Mouse (Mus musculus) forebrain, embryonic 14.5 days (tissue): Measurements from ENCODE around the gene Nfatc2. TPM values are rescaled to one million over a fixed set of nuclear protein-coding genes. Genes with fewer than 3 reads are reported as not detected.

ENCODE experiments used
- ATAC-seq: fragments of 200-750 bp; cut with Nextera tagmentation; 2 replicates; pipeline ENCODE4 v1.8.0; 2017; ENCODE audit warnings: mild to moderate bottlenecking, moderate library complexity
- DNase-seq: peaks from one replicate; pipeline ENCODE4 v3.0.0-alpha.2; 2015; ENCODE audit warnings: low spot score
- H3K27ac ChIP-seq: fragments of 300-500 bp; sonication (generic); 2 replicates; pipeline ENCODE4 v1.5.1; 2014; ENCODE audit warnings: low read depth, mild to moderate bottlenecking, control low read depth, low read length, moderate library complexity
- H3K27me3 ChIP-seq: fragments of 300-500 bp; sonication (generic); replicated peaks from 2 replicates; pipeline ENCODE4 v1.6.1; 2014; ENCODE audit warnings: low read length, control low read depth, mixed read lengths; ENCODE audit not compliant: control insufficient read depth, insufficient read depth
- H3K36me3 ChIP-seq: fragments of 300-500 bp; sonication (generic); 2 replicates; pipeline ENCODE4 v1.6.1; 2014; ENCODE audit warnings: low read length, control low read depth; ENCODE audit not compliant: control insufficient read depth, insufficient read depth
- H3K4me1 ChIP-seq: fragments of 300-500 bp; sonication (generic); 2 replicates; pipeline ENCODE4 v1.6.1; 2014; ENCODE audit warnings: antibody characterized with exemption, low read length, control low read depth; ENCODE audit not compliant: control insufficient read depth, insufficient read depth
- H3K4me2 ChIP-seq: fragments of 300-500 bp; sonication (generic); 2 replicates; pipeline ENCODE4 v1.6.1; 2014; ENCODE audit warnings: mild to moderate bottlenecking, control low read depth, low read length
- H3K4me3 ChIP-seq: fragments of 300-500 bp; sonication (generic); 2 replicates; pipeline ENCODE4 v1.5.1; 2014; ENCODE audit warnings: low read depth, low read length, control low read depth
- H3K9ac ChIP-seq: fragments of 300-500 bp; sonication (generic); 2 replicates; pipeline ENCODE4 v1.6.1; 2014; ENCODE audit warnings: mild to moderate bottlenecking, low read length, control low read depth, moderate library complexity
- H3K9me3 ChIP-seq: fragments of 300-500 bp; sonication (generic); replicated peaks from 2 replicates; pipeline ENCODE4 v1.6.1; 2016; ENCODE audit warnings: low read length, control low read depth, mixed read lengths; ENCODE audit not compliant: control insufficient read depth
- WGBS: fragments of 180-500 bp; shearing (Covaris S2); extraction: QIAGEN DNeasy Blood & Tissue Kit; methylation state at CpG from one replicate; pipeline ENCODE4 v1.1.7; 2014; 5-methylcytosine and 5-hydroxymethylcytosine counted together
- polyA plus RNA-seq: library from polyadenylated mRNA; unstranded; fragments of >200 nt; fragmentation: Nextera tagmentation; extraction: Ambion mirVana; gene quantifications from 2 replicates; pipeline ENCODE4 v1.2.1, GENCODE M21; 2014

The Nfatc2 gene
- polyA plus RNA-seq, 1 experiment from 2014 or later, result 1.2 TPM

DNA sequence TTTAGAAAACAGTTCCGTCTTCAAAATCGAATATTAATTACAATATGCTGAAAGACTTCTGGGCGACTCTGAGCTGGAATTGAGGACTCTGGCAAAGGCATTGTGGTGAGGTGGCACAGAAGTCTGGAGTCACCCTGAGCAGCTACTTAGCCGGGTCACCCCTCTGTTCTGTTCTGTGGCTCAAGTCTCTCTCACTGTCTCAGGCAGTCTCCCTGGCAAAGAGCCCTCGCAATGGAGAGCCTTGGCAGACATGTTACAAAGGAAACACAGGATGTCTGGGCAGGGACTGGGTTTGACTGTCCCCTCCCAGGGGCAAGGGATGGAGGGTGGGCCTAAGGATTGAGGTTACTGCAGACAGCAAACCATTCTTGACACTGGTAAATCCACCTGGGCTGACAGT, 135.8 kb downstream of the Nfatc2 start:
- 69% methylated on average over 5 of the region's 5 CpGs for WGBS
- no peaks in the 10 kb centered on the region for H3K9me3 ChIP-seq
- no peak for DNase-seq

DNA sequence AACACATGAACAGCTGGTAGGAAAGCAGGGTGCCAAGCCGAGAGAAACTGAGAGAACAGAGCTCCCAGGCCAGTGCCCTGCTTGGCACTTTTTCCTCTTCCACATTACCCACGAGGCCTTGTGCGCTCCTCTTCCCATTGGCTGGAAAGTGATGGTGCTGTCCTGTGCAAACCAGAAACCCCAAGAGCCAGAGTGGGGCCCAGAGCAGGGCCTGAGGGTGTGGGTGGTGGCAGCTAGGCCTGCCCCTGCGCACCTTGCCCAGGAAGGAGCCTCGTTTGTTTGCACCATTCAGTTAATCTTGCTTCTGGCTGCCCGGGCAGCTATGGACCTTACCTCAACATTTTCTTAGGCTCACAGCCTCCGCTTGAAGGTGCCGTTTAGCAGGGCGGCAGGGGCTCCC, 139.6 kb downstream of the Nfatc2 start:
- ATAC-seq (no peak), DNase-seq (no peak)
- no peaks in the 10 kb centered on the region for H3K9me3 ChIP-seq
- no peak overlapping the region for H3K4me3 ChIP-seq
- H3K4me2 ChIP-seq, result no peak overlapping the region
- WGBS, result 75% methylated on average over 9 of the region's 9 CpGs
- H3K9ac ChIP-seq, result no peak overlapping the region
- H3K27me3 ChIP-seq, result no peaks in the 10 kb centered on the region
- no peaks in the 10 kb centered on the region for H3K36me3 ChIP-seq
- H3K27ac ChIP-seq, result no peak overlapping the region
- no peaks in the 10 kb centered on the region for H3K4me1 ChIP-seq

More for the DNA sequence above, 135.8 kb downstream of the Nfatc2 start:
- H3K36me3 ChIP-seq, result no peaks in the 10 kb centered on the region
- no peak overlapping the region for H3K4me2 ChIP-seq
- no peak for ATAC-seq
- H3K27me3 ChIP-seq, result no peaks in the 10 kb centered on the region
- H3K4me3 ChIP-seq, result no peak overlapping the region
- H3K4me1 ChIP-seq, result no peaks in the 10 kb centered on the region; the same call in 1 of the 2 replicates
- no peak overlapping the region for H3K9ac ChIP-seq
- H3K27ac ChIP-seq, result no peak overlapping the region

DNA sequence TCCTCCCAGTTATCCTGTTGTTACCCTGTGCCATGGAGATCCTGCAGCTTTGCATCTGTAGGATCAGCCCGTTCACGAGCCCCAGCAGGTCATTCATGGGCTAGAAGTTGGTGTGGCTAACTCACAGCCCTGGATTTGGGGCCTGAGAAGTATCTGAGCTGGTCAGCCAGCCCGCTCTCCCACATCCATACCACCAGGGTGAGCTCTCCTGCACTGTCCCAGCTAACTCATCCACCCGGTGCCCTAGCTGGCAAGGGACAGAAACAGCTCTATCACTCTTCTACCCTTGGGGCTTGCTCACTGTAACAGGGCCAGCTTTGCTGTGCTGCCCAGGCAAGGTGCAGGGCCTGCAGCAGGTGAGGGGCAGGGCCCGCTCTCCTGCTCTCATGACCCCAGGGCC, 141.8 kb downstream of the Nfatc2 start:
- DNase-seq, result no peak
- no peak overlapping the region for H3K4me3 ChIP-seq
- no peak for ATAC-seq
- no peaks in the 10 kb centered on the region for H3K27me3 ChIP-seq
- H3K4me1 ChIP-seq, result no peaks in the 10 kb centered on the region
- H3K36me3 ChIP-seq, result no peaks in the 10 kb centered on the region
- H3K9me3 ChIP-seq, result no peaks in the 10 kb centered on the region
- no peak overlapping the region for H3K4me2 ChIP-seq
- 64% methylated on average over 5 of the region's 5 CpGs for WGBS
- no peak overlapping the region for H3K9ac ChIP-seq
- no peak overlapping the region for H3K27ac ChIP-seq

DNA sequence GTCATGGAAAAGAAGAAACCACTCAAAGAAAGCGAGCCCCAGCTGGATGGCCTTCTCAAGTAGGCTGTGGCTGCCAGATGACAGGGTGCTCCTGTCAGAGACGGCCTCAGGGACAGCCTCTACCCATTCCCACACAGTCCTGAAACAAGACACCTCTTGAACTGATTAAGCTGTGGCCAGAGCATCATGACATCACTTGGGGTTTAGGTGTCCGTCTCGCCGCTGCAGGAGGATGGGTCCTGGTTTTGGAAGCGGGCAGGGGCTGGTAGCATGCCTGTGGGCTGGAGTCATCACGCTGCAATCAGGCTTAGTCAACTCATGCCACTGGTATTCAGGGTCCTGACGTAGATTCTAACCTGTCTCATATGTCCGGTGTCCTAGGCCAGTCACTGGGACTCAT, 142.9 kb downstream of the Nfatc2 start:
- DNase-seq (no peak), ATAC-seq (no peak)
- Histone ChIP-seq H3K9ac (no peak overlapping the region), H3K4me2 (no peak overlapping the region), H3K27me3 (no peaks in the 10 kb centered on the region), H3K36me3 (no peaks in the 10 kb centered on the region), H3K9me3 (no peaks in the 10 kb centered on the region), H3K27ac (no peak overlapping the region), H3K4me3 (no peak overlapping the region), H3K4me1 (no peaks in the 10 kb centered on the region)
- 88% methylated on average over 9 of the region's 9 CpGs for WGBS

DNA sequence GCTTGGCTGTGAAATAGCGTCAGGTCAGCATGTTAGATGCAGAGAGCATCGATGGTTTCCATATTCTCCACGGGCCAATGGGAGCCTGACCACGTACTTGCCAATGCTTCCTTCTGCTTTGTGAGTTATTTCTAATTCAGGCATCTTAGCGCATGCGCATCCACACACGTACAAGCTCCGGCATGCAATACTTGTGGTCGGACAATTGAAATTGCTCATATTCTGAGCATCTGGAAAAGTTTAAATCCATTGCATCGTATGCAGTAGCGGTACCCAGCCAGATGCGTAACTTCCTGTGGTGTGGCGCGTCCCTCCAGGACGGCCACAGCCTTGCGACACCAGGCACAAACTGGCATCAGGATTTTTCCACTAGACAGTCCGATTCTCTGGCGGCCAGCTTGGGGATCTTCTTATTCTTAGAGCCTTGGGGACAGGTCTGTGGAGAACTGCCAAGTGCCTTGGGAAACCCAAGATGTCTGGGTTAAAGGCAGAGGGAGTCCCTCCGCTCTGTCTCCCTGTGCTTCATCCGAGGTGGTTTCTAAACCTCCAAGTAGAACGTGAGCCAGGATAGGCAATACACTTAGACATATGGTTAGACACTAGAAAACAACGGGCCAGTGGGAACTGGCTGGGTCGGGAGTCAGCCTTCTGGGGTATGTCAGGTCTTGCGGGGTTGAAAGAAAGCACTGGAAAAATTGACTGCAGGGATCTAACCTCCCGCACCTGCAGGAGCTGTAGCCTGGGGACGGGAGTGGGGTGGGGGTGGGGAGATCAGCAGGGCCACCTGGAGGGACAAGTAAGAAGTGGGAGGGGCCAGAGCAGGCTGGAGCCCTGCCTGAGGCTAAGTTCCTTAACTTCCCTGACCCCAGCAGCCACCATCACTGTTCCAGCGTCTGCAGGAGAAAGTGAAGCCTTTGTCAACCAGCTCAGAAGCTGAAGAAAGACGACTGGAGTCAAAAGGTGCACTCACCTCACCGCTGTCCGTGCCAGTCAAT, 149.4 kb downstream of the Nfatc2 start:
- Histone ChIP-seq H3K4me1 (0 out of 2 replicates have a peak, but pooled peaks cover 3% of the 10 kb centered on the region), H3K27ac (no peak overlapping the region), H3K9me3 (no peaks in the 10 kb centered on the region), H3K9ac (no peak overlapping the region), H3K36me3 (no peaks in the 10 kb centered on the region), H3K4me2 (no peak overlapping the region), H3K4me3 (no peak overlapping the region), H3K27me3 (no peaks in the 10 kb centered on the region)
- no peak for DNase-seq
- WGBS, result 63% methylated on average over 30 of the region's 30 CpGs
- no peak for ATAC-seq

DNA sequence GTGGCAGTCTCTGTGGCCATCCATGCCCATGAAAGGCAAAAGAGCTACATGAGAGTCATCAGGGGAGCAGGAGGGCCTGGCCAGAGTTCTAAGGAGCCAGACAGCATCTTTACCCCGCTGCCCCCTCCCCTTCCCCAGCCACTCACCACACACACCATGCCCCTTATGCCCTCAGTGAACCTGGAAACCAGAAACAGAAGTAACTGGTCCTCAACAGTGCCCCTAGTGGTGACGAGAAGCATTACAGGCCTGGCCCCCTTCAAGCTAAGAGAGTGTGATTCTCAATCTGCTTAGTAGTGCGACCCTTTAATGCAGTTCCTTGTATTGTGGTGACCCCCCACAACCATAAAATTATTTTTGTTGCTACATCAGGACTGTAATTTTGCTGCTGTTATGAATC, 150.5 kb downstream of the Nfatc2 start:
- WGBS, result 15% methylated on average over 3 of the region's 3 CpGs
- no peak overlapping the region for H3K4me3 ChIP-seq
- no peak overlapping the region for H3K27ac ChIP-seq
- H3K9ac ChIP-seq, result no peak overlapping the region
- H3K36me3 ChIP-seq, result no peaks in the 10 kb centered on the region
- H3K27me3 ChIP-seq, result no peaks in the 10 kb centered on the region
- DNase-seq (peak; percentile 68), ATAC-seq (no peak)
- no peak overlapping the region for H3K4me2 ChIP-seq
- no peaks in the 10 kb centered on the region for H3K9me3 ChIP-seq
- H3K4me1 ChIP-seq, result 0 out of 2 replicates have a peak, but pooled peaks cover 3% of the 10 kb centered on the region

DNA sequence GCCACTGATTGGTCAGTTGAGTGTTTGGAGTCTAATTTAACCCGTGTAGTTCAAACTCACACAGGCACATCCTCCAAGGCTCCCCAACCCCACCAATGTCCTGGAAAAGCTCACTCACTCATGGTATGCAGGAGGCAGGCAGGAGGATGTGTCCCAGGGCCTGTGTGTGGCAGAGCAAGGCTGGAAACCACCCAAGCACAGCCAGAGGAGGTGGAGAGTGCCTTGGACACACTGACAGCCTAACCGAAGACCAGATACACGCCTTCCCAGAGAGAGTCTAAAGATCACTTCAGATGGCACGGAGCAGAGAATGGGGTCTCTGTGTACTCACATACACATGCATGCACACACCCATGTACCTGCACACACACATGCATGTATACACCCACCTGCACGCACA, 153.4 kb downstream of the Nfatc2 start:
- 67% methylated on average over 5 of the region's 5 CpGs for WGBS
- Histone ChIP-seq H3K36me3 (no peaks in the 10 kb centered on the region), H3K9me3 (no peaks in the 10 kb centered on the region), H3K27me3 (no peaks in the 10 kb centered on the region), H3K4me3 (no peak overlapping the region), H3K27ac (no peak overlapping the region), H3K9ac (no peak overlapping the region), H3K4me1 (0 out of 2 replicates have a peak, but pooled peaks cover 3% of the 10 kb centered on the region), H3K4me2 (no peak overlapping the region)
- ATAC-seq, result no peak
- DNase-seq, result no peak

DNA sequence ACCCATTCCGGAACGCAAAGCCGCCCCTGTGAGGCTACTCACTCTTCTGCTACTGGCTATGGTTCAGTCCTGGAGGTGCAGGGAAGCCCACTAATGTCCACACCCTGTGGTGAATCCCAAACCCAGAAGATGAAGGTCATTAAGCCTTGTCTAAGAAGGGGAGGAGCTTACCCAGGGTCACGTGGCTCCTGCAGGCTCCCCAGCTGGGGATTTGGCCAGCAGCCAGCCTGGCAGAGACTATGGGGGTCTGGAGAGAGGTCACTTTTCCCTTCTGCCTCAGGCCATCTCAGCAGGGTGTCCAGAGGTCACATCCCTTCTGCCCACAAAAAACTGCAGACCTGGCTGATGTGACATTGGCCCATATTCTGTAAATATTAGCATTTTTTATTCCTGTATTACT, 153.9 kb downstream of the Nfatc2 start:
- WGBS, result 23% methylated on average over 4 of the region's 4 CpGs
- no peak overlapping the region for H3K27ac ChIP-seq
- H3K9me3 ChIP-seq, result no peaks in the 10 kb centered on the region
- 0 out of 2 replicates have a peak, but pooled peaks cover 3% of the 10 kb centered on the region for H3K4me1 ChIP-seq
- H3K4me2 ChIP-seq, result no peak overlapping the region
- no peaks in the 10 kb centered on the region for H3K36me3 ChIP-seq
- no peaks in the 10 kb centered on the region for H3K27me3 ChIP-seq
- DNase-seq (peak; percentile 39), ATAC-seq (peak; percentile 35; the same call in 1 of the 2 replicates)
- H3K9ac ChIP-seq, result no peak overlapping the region
- no peak overlapping the region for H3K4me3 ChIP-seq

DNA sequence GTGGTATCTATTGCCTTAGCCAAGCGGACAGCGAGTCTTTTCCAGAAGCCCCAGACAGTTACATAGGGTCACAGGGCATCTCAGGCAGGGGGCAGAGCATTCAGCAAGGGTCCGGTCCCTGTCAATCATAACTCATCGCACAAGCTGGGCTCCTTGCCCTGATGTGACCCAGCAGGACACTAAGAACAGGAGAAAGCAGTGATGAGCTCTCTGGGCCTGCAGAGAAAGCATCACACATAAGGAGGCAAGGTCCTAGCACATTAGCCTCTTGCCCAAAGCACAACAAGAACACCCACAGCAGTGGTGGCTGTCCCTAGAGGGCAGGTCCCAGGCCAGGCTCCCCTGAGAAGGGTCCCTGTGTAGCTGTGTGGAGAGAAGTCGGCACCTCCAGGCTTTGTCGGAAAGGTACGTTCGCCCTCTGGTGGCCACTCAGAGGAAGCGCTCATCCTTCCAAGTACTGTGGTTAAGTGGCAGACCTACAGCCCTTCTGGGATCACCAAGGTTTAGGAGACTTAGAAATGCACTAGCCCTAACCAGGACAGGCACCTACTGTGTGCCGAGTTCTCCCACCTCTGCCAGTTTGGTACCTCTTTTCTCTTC, 156.1 kb downstream of the Nfatc2 start:
- Histone ChIP-seq H3K36me3 (no peaks in the 10 kb centered on the region), H3K4me2 (no peak overlapping the region), H3K4me3 (no peak overlapping the region), H3K27me3 (no peaks in the 10 kb centered on the region), H3K9me3 (no peaks in the 10 kb centered on the region), H3K27ac (no peak overlapping the region), H3K4me1 (0 out of 2 replicates have a peak, but pooled peaks cover 3% of the 10 kb centered on the region), H3K9ac (no peak overlapping the region)
- DNase-seq (peak; percentile 87), ATAC-seq (peak; percentile 75)
- 38% methylated on average over 10 of the region's 10 CpGs for WGBS
